Mouse (Mus musculus): Measurements from ENCODE around the gene Runx1.

GRCm38 (mm10) chr16:92609717-92610077, 216.3 kb downstream of the Runx1 start:
- no peak for TF ChIP-seq POLR2A (IDR thresholded peaks at IDR 0.05; ENCODE audit: borderline replicate concordance, extremely low read depth, low read depth, low read length)
- no peak for TF ChIP-seq CTCF (IDR thresholded peaks at IDR 0.05; ENCODE audit: insufficient read depth, low read length)

All from lung, adult 2 months (tissue).